Mouse (Mus musculus): ENCODE results near the gene Ablim2. TPM values are rescaled to one million over a fixed set of nuclear protein-coding genes. Genes with fewer than 3 reads are reported as not detected.

Ablim2 gene
- polyA plus RNA-seq, 1 experiment from 2014 or later = 0.98 TPM

GRCm38 (mm10) chr5:35807018-35807417, 49.3 kb downstream of the Ablim2 start:
- in situ Hi-C loops (cut with MboI; ENCODE audit: low pct_unique_long_range_greater_than_20kb) = loop anchor here (5.0 kb wide), 1 partner anchor 35 kb away; no protein-coding TSS in a partner anchor
- ChIA-PET CTCF (interaction anchor here (0.6 to 2.9 kb wide), 3 partner anchors 12 to 140 kb away, joined by 3 to 13 read pairs (median 3); no protein-coding TSS in a partner anchor), POLR2A (no interaction called here)
- no peak for DNase-seq (ENCODE audit: low read depth, low spot score)
- H3K27me3 ChIP-seq = no peaks in the 10 kb centered on the region
- no peak for TF ChIP-seq CTCF (IDR thresholded peaks at IDR 0.05)
- no peak for ATAC-seq

GRCm38 (mm10) chr5:35810526-35810925, 52.8 kb downstream of the Ablim2 start:
- no peak for DNase-seq (ENCODE audit: low read depth, low spot score)
- POLR2A ChIA-PET = no interaction called here
- no peaks in the 10 kb centered on the region for H3K27me3 ChIP-seq
- CTCF ChIA-PET = no interaction called here
- in situ Hi-C loops (cut with MboI; ENCODE audit: low pct_unique_long_range_greater_than_20kb) = no loop called here
- TF ChIP-seq CTCF (IDR thresholded peaks at IDR 0.05) = no peak
- no peak for ATAC-seq

GRCm38 (mm10) chr5:35811639-35812295, 54.1 kb downstream of the Ablim2 start:
- DNase-seq (ENCODE audit: low read depth, low spot score) (no peak), ATAC-seq (no peak)
- ChIA-PET POLR2A (no interaction called here), CTCF (no interaction called here)
- TF ChIP-seq CTCF (IDR thresholded peaks at IDR 0.05) = no peak
- in situ Hi-C loops (cut with MboI; ENCODE audit: low pct_unique_long_range_greater_than_20kb) = no loop called here
- no peaks in the 10 kb centered on the region for H3K27me3 ChIP-seq

- ChIA-PET POLR2A (no interaction called here), CTCF (interaction anchor here (1.3 kb wide), 1 partner anchor 19 kb away, joined by 4 read pairs; no protein-coding TSS in a partner anchor)
- in situ Hi-C loops (cut with MboI; ENCODE audit: low pct_unique_long_range_greater_than_20kb) = no loop called here
- DNase-seq (ENCODE audit: low read depth, low spot score) = no peak
- H3K27me3 ChIP-seq = no peaks in the 10 kb centered on the region
- no peak for TF ChIP-seq CTCF (IDR thresholded peaks at IDR 0.05)
- no peak for ATAC-seq
These were observed 56.8 kb downstream of the Ablim2 start for GRCm38 (mm10) chr5:35814334-35814941.

DNA sequence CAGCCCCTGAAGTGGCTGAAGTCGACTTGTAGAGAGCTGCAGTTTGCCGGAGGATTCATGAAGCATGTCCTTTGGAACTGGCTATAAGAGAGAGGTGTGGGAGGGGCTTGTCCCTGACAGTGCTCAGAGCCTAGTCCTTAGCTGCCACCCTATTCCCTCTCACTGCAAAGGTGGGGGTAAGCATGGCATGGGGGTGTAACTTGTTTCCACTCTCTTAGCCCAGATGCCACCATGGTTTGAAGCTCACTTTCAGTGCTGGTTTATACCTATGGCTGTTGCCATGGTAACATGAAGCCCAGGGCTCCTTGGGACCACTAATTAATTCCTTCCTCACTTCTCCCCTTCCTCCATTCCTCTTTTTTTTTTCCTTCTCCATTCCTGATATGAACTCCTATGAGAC, 57.4 kb downstream of the Ablim2 start:
- ATAC-seq (no peak), DNase-seq (ENCODE audit: low read depth, low spot score) (no peak)
- no peaks in the 10 kb centered on the region for H3K27me3 ChIP-seq
- CTCF ChIA-PET = interaction anchor here (1.3 kb wide), 1 partner anchor 20 kb away, joined by 4 read pairs; no protein-coding TSS in a partner anchor
- no peak for TF ChIP-seq CTCF (IDR thresholded peaks at IDR 0.05)
- in situ Hi-C loops (cut with MboI; ENCODE audit: low pct_unique_long_range_greater_than_20kb) = no loop called here
- POLR2A ChIA-PET = no interaction called here

GRCm38 (mm10) chr5:35817266-35817665, 59.6 kb downstream of the Ablim2 start:
- no peak for DNase-seq (ENCODE audit: low read depth, low spot score)
- TF ChIP-seq CTCF (IDR thresholded peaks at IDR 0.05) = no peak
- no peaks in the 10 kb centered on the region for H3K27me3 ChIP-seq
- no peak for ATAC-seq
- in situ Hi-C loops (cut with MboI; ENCODE audit: low pct_unique_long_range_greater_than_20kb) = no loop called here
- ChIA-PET POLR2A (no interaction called here), CTCF (no interaction called here)

DNA sequence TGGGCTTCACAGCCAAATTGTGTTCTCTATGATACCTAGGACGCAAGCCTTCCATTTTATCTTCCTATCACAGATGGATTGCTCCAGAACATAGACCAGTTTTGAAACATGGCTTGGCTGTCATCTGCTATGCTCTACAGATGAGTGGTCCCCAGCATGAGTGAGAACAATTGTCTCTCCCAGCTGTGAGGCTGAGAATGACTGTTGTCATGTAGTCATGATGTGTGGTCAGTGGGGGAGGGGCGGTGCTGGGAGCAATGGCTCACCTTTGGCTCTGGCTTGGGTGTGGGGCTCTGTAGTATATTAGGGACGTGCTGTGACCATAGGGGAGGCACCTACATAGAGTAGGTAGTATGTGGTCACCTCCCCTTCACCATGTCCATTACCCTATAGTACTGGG, 60.2 kb downstream of the Ablim2 start:
- ATAC-seq = no peak
- in situ Hi-C loops (cut with MboI; ENCODE audit: low pct_unique_long_range_greater_than_20kb) = no loop called here
- CTCF ChIA-PET = no interaction called here
- POLR2A ChIA-PET = no interaction called here
- no peak for DNase-seq (ENCODE audit: low read depth, low spot score)
- TF ChIP-seq CTCF (IDR thresholded peaks at IDR 0.05) = no peak
- no peaks in the 10 kb centered on the region for H3K27me3 ChIP-seq

DNA sequence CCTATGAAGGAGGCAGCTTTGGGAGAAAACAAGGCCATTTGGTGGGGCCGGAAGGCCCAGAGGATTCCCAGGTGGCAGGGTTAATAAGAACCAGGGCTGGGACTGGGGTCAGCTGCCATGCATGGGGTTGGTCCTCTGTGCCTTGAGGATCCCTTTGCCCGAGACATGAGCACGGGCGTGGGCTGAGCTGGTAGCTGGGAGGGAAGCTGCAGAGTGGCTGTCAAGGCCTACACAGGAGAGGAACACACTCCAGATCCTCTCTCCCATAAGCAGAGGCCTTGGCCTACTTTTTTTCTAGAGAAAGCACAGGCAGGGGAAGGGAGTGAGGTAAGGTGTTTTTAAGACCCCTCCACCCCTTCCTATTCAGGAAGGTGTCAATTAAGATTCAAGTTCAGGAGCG, 65.0 kb downstream of the Ablim2 start:
- ATAC-seq (no peak), DNase-seq (ENCODE audit: low read depth, low spot score) (no peak)
- in situ Hi-C loops (cut with MboI; ENCODE audit: low pct_unique_long_range_greater_than_20kb) = no loop called here
- ChIA-PET POLR2A (no interaction called here), CTCF (interaction anchor here (1.7 kb wide), 1 partner anchor 27 kb away, joined by 5 read pairs; no protein-coding TSS in a partner anchor)
- TF ChIP-seq CTCF (IDR thresholded peaks at IDR 0.05) = no peak
- H3K27me3 ChIP-seq = peaks cover 4% of the 10 kb centered on the region

- in situ Hi-C loops (cut with MboI; ENCODE audit: low pct_unique_long_range_greater_than_20kb) = no loop called here
- no peak for DNase-seq (ENCODE audit: low read depth, low spot score)
- CTCF ChIA-PET = interaction anchor here (1.3 kb wide), 1 partner anchor 31 kb away, joined by 6 read pairs; no protein-coding TSS in a partner anchor
- POLR2A ChIA-PET = no interaction called here
- ATAC-seq = no peak
- H3K27me3 ChIP-seq = peaks cover 4% of the 10 kb centered on the region
- TF ChIP-seq CTCF (IDR thresholded peaks at IDR 0.05) = no peak
These were observed 68.8 kb downstream of the Ablim2 start for GRCm38 (mm10) chr5:35826465-35826864.

DNA sequence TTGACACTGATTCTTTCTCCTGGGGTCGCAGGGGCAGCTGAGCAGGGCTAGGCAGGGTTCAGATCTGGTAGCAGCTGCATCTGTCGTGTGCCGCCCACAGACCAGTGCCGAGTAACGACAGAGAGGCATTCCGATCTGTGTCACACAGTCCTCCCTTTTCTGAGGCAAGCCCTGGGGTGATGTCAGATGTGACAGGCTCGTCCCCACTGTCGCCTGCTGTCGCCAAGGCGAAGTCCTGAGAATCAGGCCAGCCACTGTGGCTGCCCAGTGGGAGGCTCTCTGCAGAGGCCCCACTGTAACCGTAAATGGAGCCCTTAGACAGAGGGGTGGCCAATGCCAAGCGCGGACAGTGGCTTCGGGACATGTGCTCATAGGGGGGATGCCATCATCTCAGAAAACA, 69.4 kb downstream of the Ablim2 start:
- in situ Hi-C loops (cut with MboI; ENCODE audit: low pct_unique_long_range_greater_than_20kb) = no loop called here
- DNase-seq (ENCODE audit: low read depth, low spot score) (no peak), ATAC-seq (no peak)
- POLR2A ChIA-PET = no interaction called here
- TF ChIP-seq CTCF (IDR thresholded peaks at IDR 0.05) = no peak
- peaks cover 4% of the 10 kb centered on the region for H3K27me3 ChIP-seq
- CTCF ChIA-PET = interaction anchor here (1.3 kb wide), 1 partner anchor 31 kb away, joined by 6 read pairs; no protein-coding TSS in a partner anchor

DNA sequence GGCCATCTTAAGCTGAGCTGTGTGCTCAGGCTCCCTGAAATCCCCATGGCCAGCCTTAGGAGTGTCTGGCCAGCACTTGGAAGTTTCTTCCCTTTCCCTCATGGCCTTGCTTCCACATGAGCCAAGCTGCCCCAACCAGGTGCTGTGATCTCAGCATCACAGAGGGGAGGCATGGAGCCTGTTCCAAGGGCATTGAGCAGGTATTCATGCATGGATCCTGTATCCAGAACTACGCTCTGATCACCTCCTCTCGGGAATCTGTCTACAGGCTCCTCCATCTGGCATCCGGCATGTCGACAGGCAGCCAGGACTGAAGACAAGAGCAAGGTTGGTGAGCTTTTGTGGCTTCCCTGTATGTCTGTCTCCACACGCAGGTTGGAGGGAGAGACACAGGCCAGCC, 70.2 kb downstream of the Ablim2 start:
- in situ Hi-C loops (cut with MboI; ENCODE audit: low pct_unique_long_range_greater_than_20kb) = no loop called here
- ATAC-seq (no peak), DNase-seq (ENCODE audit: low read depth, low spot score) (no peak)
- ChIA-PET CTCF (no interaction called here), POLR2A (no interaction called here)
- no peak for TF ChIP-seq CTCF (IDR thresholded peaks at IDR 0.05)
- peaks cover 4% of the 10 kb centered on the region for H3K27me3 ChIP-seq
